Mouse (Mus musculus): ENCODE results near the gene Rap1a. TPM values are rescaled to one million over a fixed set of nuclear protein-coding genes. Genes with fewer than 3 reads are reported as not detected.
A peak's percentile ranks its signal among the peaks of the same experiment; 100 is the strongest.
"Not testable (repeated sequence)": the region's sequence is repeated elsewhere in the genome, so short reads cannot be mapped to it uniquely, and the experiment has no call there.

Rap1a gene
- polyA plus RNA-seq, 1 experiment from 2014 or later = 100 TPM

GRCm38 (mm10) chr3:105704031-105705008 is 96.8 kb downstream of the Rap1a start, which contains the start of gene Inka2:
Inka2 (plus strand) TSS chr3:105704599.
- Histone ChIP-seq H3K4me2 (replicated peaks; ENCODE audit: low read depth, low read length) (peak within 1 kb of the TSS; percentile 99), H3K36me3 (ENCODE audit: control insufficient read depth, insufficient read depth, low read length) (no peaks in the 10 kb centered on the region), H3K9ac (replicated peaks; ENCODE audit: low read depth, low read length) (peak within 1 kb of the TSS; percentile 39; the same call in 1 of the 2 replicates), H3K9me3 (ENCODE audit: control insufficient read depth, low read depth, low read length) (no peaks in the 10 kb centered on the region), H3K4me3 (ENCODE audit: low read depth, low read length) (peak within 1 kb of the TSS; percentile 46), H3K4me1 (ENCODE audit: control insufficient read depth, insufficient read depth, low read length) (peaks cover 5% of the 10 kb centered on the region; the same call in 1 of the 2 replicates), H3K27me3 (ENCODE audit: control insufficient read depth, insufficient read depth, low read length) (no peaks in the 10 kb centered on the region), H3K27ac (ENCODE audit: low read length) (no peak within 1 kb of the TSS)
- peak; percentile 95 for ATAC-seq (ENCODE audit: insufficient number of reproducible peaks, insufficient read depth, low FRiP score, low read depth)
- 6% methylated on average over 39 of the region's 43 CpGs for WGBS

GRCm38 (mm10) chr3:105703571-105703970 is 97.6 kb downstream of the Rap1a start:
- no peak overlapping the region for H3K4me3 ChIP-seq (ENCODE audit: low read depth, low read length)
- no peak overlapping the region for H3K27ac ChIP-seq (ENCODE audit: low read length)
- no peaks in the 10 kb centered on the region for H3K9me3 ChIP-seq (ENCODE audit: control insufficient read depth, low read depth, low read length)
- peaks cover 5% of the 10 kb centered on the region; the same call in 1 of the 2 replicates for H3K4me1 ChIP-seq (ENCODE audit: control insufficient read depth, insufficient read depth, low read length)
- WGBS = 59% methylated on average over 6 of the region's 6 CpGs
- no peaks in the 10 kb centered on the region for H3K36me3 ChIP-seq (ENCODE audit: control insufficient read depth, insufficient read depth, low read length)
- H3K4me2 ChIP-seq (replicated peaks; ENCODE audit: low read depth, low read length) = no peak overlapping the region
- no peak for ATAC-seq (ENCODE audit: insufficient number of reproducible peaks, insufficient read depth, low FRiP score, low read depth)
- no peaks in the 10 kb centered on the region for H3K27me3 ChIP-seq (ENCODE audit: control insufficient read depth, insufficient read depth, low read length)
- H3K9ac ChIP-seq (replicated peaks; ENCODE audit: low read depth, low read length) = no peak overlapping the region

- WGBS = 39% methylated on average over 5 of the region's 5 CpGs
- H3K9ac ChIP-seq (replicated peaks; ENCODE audit: low read depth, low read length) = no peak overlapping the region
- no peak overlapping the region for H3K27ac ChIP-seq (ENCODE audit: low read length)
- H3K9me3 ChIP-seq (ENCODE audit: control insufficient read depth, low read depth, low read length) = no peaks in the 10 kb centered on the region
- H3K4me3 ChIP-seq (ENCODE audit: low read depth, low read length) = no peak overlapping the region
- no peak for ATAC-seq (ENCODE audit: insufficient number of reproducible peaks, insufficient read depth, low FRiP score, low read depth)
- H3K27me3 ChIP-seq (ENCODE audit: control insufficient read depth, insufficient read depth, low read length) = no peaks in the 10 kb centered on the region
- no peaks in the 10 kb centered on the region for H3K36me3 ChIP-seq (ENCODE audit: control insufficient read depth, insufficient read depth, low read length)
- no peak overlapping the region for H3K4me2 ChIP-seq (replicated peaks; ENCODE audit: low read depth, low read length)
- H3K4me1 ChIP-seq (ENCODE audit: control insufficient read depth, insufficient read depth, low read length) = 0 out of 2 replicates have a peak, but pooled peaks cover 3% of the 10 kb centered on the region
Observed at GRCm38 (mm10) chr3:105701399-105701798, 99.7 kb downstream of the Rap1a start.

- H3K27ac ChIP-seq (ENCODE audit: low read length); H3K36me3 ChIP-seq (ENCODE audit: control insufficient read depth, insufficient read depth, low read length); H3K4me2 ChIP-seq (replicated peaks; ENCODE audit: low read depth, low read length); H3K4me3 ChIP-seq (ENCODE audit: low read depth, low read length); H3K9ac ChIP-seq (replicated peaks; ENCODE audit: low read depth, low read length); H3K4me1 ChIP-seq (ENCODE audit: control insufficient read depth, insufficient read depth, low read length); H3K27me3 ChIP-seq (ENCODE audit: control insufficient read depth, insufficient read depth, low read length); ATAC-seq (ENCODE audit: insufficient number of reproducible peaks, insufficient read depth, low FRiP score, low read depth); H3K9me3 ChIP-seq (ENCODE audit: control insufficient read depth, low read depth, low read length): not testable (repeated sequence)
- WGBS = 44% methylated on average over 1 of the region's 1 CpGs
Observed at GRCm38 (mm10) chr3:105700786-105701185, 100.3 kb downstream of the Rap1a start.

GRCm38 (mm10) chr3:105699241-105699933 is 101.7 kb downstream of the Rap1a start:
- Histone ChIP-seq H3K27ac (ENCODE audit: low read length) (no peak overlapping the region), H3K27me3 (ENCODE audit: control insufficient read depth, insufficient read depth, low read length) (no peaks in the 10 kb centered on the region), H3K36me3 (ENCODE audit: control insufficient read depth, insufficient read depth, low read length) (no peaks in the 10 kb centered on the region), H3K4me2 (replicated peaks; ENCODE audit: low read depth, low read length) (no peak overlapping the region), H3K9me3 (ENCODE audit: control insufficient read depth, low read depth, low read length) (no peaks in the 10 kb centered on the region), H3K9ac (replicated peaks; ENCODE audit: low read depth, low read length) (no peak overlapping the region), H3K4me3 (ENCODE audit: low read depth, low read length) (no peak overlapping the region), H3K4me1 (ENCODE audit: control insufficient read depth, insufficient read depth, low read length) (no peaks in the 10 kb centered on the region)
- WGBS = 27% methylated on average over 3 of the region's 3 CpGs
- peak; percentile 53; the same call in 1 of the 2 replicates for ATAC-seq (ENCODE audit: insufficient number of reproducible peaks, insufficient read depth, low FRiP score, low read depth)

- Histone ChIP-seq H3K36me3 (ENCODE audit: control insufficient read depth, insufficient read depth, low read length) (no peaks in the 10 kb centered on the region), H3K4me3 (ENCODE audit: low read depth, low read length) (no peak overlapping the region), H3K4me2 (replicated peaks; ENCODE audit: low read depth, low read length) (no peak overlapping the region), H3K9me3 (ENCODE audit: control insufficient read depth, low read depth, low read length) (no peaks in the 10 kb centered on the region), H3K27ac (ENCODE audit: low read length) (no peak overlapping the region), H3K4me1 (ENCODE audit: control insufficient read depth, insufficient read depth, low read length) (no peaks in the 10 kb centered on the region), H3K9ac (replicated peaks; ENCODE audit: low read depth, low read length) (no peak overlapping the region), H3K27me3 (ENCODE audit: control insufficient read depth, insufficient read depth, low read length) (no peaks in the 10 kb centered on the region)
- ATAC-seq (ENCODE audit: insufficient number of reproducible peaks, insufficient read depth, low FRiP score, low read depth) = no peak
- WGBS = 58% methylated on average over 1 of the region's 1 CpGs
Observed at GRCm38 (mm10) chr3:105698311-105698710, 102.8 kb downstream of the Rap1a start.

GRCm38 (mm10) chr3:105697148-105697441 is 104.0 kb downstream of the Rap1a start:
- no peaks in the 10 kb centered on the region for H3K4me1 ChIP-seq (ENCODE audit: control insufficient read depth, insufficient read depth, low read length)
- no peak for ATAC-seq (ENCODE audit: insufficient number of reproducible peaks, insufficient read depth, low FRiP score, low read depth)
- no peak overlapping the region for H3K27ac ChIP-seq (ENCODE audit: low read length)
- no peak overlapping the region for H3K9ac ChIP-seq (replicated peaks; ENCODE audit: low read depth, low read length)
- no peaks in the 10 kb centered on the region for H3K9me3 ChIP-seq (ENCODE audit: control insufficient read depth, low read depth, low read length)
- H3K4me3 ChIP-seq (ENCODE audit: low read depth, low read length) = no peak overlapping the region
- H3K27me3 ChIP-seq (ENCODE audit: control insufficient read depth, insufficient read depth, low read length) = no peaks in the 10 kb centered on the region
- H3K36me3 ChIP-seq (ENCODE audit: control insufficient read depth, insufficient read depth, low read length) = no peaks in the 10 kb centered on the region
- 76% methylated on average over 5 of the region's 5 CpGs for WGBS
- no peak overlapping the region for H3K4me2 ChIP-seq (replicated peaks; ENCODE audit: low read depth, low read length)

DNA sequence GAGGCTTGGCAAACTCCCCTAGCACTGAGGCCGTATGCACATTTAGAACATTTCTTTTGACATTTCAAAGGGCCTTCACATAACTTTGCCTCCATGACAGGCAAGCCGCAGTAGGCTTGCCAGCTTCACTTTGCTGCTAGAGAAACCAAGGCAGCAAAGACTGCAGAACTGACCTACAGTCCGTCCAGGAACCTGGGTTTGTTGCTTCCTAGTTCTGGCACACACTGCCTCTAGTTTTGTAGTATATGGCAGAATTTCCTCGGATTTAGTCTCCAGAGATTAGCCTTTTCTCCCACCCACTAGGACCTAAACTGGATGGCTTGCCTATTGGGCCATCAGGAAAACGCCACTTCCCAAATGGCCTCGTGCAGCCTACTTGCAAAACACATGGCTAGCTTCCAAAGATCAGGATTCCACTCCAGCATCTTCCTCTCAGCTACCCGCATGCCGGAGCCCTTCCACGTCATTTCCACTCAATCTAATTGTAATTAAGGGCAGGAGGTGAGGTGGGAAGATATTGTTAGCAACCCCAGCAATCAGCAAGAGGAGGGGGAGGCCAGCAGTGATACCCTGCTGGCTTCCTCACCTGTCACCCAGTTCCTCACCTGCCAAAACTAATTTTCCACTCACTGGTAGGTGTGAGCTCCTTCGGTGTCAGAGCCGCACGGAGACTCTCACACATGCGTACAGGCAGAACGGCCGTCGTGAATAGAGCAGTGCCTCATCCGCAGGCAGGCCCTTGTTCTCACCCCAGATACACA is 104.6 kb downstream of the Rap1a start:
- Histone ChIP-seq H3K4me1 (ENCODE audit: control insufficient read depth, insufficient read depth, low read length) (no peaks in the 10 kb centered on the region), H3K4me2 (replicated peaks; ENCODE audit: low read depth, low read length) (no peak overlapping the region), H3K27me3 (ENCODE audit: control insufficient read depth, insufficient read depth, low read length) (no peaks in the 10 kb centered on the region), H3K36me3 (ENCODE audit: control insufficient read depth, insufficient read depth, low read length) (no peaks in the 10 kb centered on the region), H3K4me3 (ENCODE audit: low read depth, low read length) (no peak overlapping the region), H3K9me3 (ENCODE audit: control insufficient read depth, low read depth, low read length) (no peaks in the 10 kb centered on the region), H3K27ac (ENCODE audit: low read length) (peak overlapping the region; percentile 62; the same call in 1 of the 2 replicates), H3K9ac (replicated peaks; ENCODE audit: low read depth, low read length) (no peak overlapping the region)
- no peak for ATAC-seq (ENCODE audit: insufficient number of reproducible peaks, insufficient read depth, low FRiP score, low read depth)
- WGBS = 68% methylated on average over 17 of the region's 17 CpGs

Data from stomach, embryonic 14.5 days (tissue).